Mouse (Mus musculus) frontal cortex, adult 2 months (tissue): ENCODE results near the gene Zfand2b. TPM values are rescaled to one million over a fixed set of nuclear protein-coding genes. Genes with fewer than 3 reads are reported as not detected.

Experiments used
- DNase-seq, 2 experiments: peaks; one replicate each; pipeline ENCODE4 v3.0.0; 2022; ENCODE audit warnings: low spot score in 1 of 2; ENCODE audit errors: extremely low spot score in 1 of 2
- polyA plus RNA-seq: library from polyadenylated mRNA; depleted of rRNA; stranded (reverse); fragments of >200 nt; gene quantifications from 2 replicates; pipeline ENCODE4 v1.2.3, GENCODE M21; 2012

Zfand2b gene
- polyA plus RNA-seq, 1 experiment = 56.5 TPM

- DNase-seq = no peak
Observed at GRCm38 (mm10) chr1:75159540-75160255, 8.7 kb upstream of the Zfand2b start.

- DNase-seq = no peak
Observed at GRCm38 (mm10) chr1:75160256-75160617, 8.2 kb upstream of the Zfand2b start.

- DNase-seq = no peak
Observed at GRCm38 (mm10) chr1:75168093-75168471, 364 bp upstream of the Zfand2b start.

- DNase-seq = peak in 1 of 2 experiments; percentile 20
Observed at GRCm38 (mm10) chr1:75179334-75180104, 11.1 kb downstream of the Zfand2b start.

- peak; percentile 94 to 95 for DNase-seq
Observed at GRCm38 (mm10) chr1:75180105-75180590, 11.7 kb downstream of the Zfand2b start, which contains the start of gene Abcb6. Abcb6 (minus strand) TSS chr1:75180392.

GRCm38 (mm10) chr1:75180741-75181140, 12.3 kb downstream of the Zfand2b start:
- no peak for DNase-seq

GRCm38 (mm10) chr1:75181377-75181870, 13.0 kb downstream of the Zfand2b start:
- DNase-seq = no peak

- no peak for DNase-seq
Observed at GRCm38 (mm10) chr1:75182160-75182559, 13.7 kb downstream of the Zfand2b start.

GRCm38 (mm10) chr1:75185495-75185894, 17.0 kb downstream of the Zfand2b start:
- DNase-seq = no peak

- no peak for DNase-seq
Observed at GRCm38 (mm10) chr1:75187126-75187525, 18.7 kb downstream of the Zfand2b start.

- no peak for DNase-seq
Observed at GRCm38 (mm10) chr1:75187914-75188483, 19.6 kb downstream of the Zfand2b start.

GRCm38 (mm10) chr1:75190577-75190976, 22.1 kb downstream of the Zfand2b start:
- DNase-seq = no peak

- DNase-seq = no peak
Observed at GRCm38 (mm10) chr1:75191258-75191621, 22.8 kb downstream of the Zfand2b start.

GRCm38 (mm10) chr1:75191622-75192402, 23.4 kb downstream of the Zfand2b start, which contains the start of the genes Ankzf1 and Atg9a:
Ankzf1 (plus strand) TSS chr1:75192151.
Atg9a (minus strand) TSS chr1:75192196.
- DNase-seq = peak; percentile 97 to 98

- DNase-seq = peak in 1 of 2 experiments; percentile 38
Observed at GRCm38 (mm10) chr1:75192452-75192851, 24.0 kb downstream of the Zfand2b start.

GRCm38 (mm10) chr1:75201236-75201635, 32.8 kb downstream of the Zfand2b start:
- DNase-seq = no peak

GRCm38 (mm10) chr1:75208967-75209678, 40.7 kb downstream of the Zfand2b start:
- no peak for DNase-seq

- peak; percentile 89 to 98 for DNase-seq
Observed at GRCm38 (mm10) chr1:75210136-75211087, 42.0 kb downstream of the Zfand2b start, which contains the start of the genes Glb1l and Stk16. Glb1l (minus strand) TSS chr1:75210813. Stk16 (plus strand) TSS chr1:75210838.
